Mouse (Mus musculus): ENCODE measurements around the gene C1qc. TPM values are rescaled to one million over a fixed set of nuclear protein-coding genes. Genes with fewer than 3 reads are reported as not detected.
A peak's percentile ranks its signal among the peaks of the same experiment; 100 is the strongest.

The C1qc gene
- polyA plus RNA-seq, 1 experiment from 2014 or later: 20.7 TPM

DNA sequence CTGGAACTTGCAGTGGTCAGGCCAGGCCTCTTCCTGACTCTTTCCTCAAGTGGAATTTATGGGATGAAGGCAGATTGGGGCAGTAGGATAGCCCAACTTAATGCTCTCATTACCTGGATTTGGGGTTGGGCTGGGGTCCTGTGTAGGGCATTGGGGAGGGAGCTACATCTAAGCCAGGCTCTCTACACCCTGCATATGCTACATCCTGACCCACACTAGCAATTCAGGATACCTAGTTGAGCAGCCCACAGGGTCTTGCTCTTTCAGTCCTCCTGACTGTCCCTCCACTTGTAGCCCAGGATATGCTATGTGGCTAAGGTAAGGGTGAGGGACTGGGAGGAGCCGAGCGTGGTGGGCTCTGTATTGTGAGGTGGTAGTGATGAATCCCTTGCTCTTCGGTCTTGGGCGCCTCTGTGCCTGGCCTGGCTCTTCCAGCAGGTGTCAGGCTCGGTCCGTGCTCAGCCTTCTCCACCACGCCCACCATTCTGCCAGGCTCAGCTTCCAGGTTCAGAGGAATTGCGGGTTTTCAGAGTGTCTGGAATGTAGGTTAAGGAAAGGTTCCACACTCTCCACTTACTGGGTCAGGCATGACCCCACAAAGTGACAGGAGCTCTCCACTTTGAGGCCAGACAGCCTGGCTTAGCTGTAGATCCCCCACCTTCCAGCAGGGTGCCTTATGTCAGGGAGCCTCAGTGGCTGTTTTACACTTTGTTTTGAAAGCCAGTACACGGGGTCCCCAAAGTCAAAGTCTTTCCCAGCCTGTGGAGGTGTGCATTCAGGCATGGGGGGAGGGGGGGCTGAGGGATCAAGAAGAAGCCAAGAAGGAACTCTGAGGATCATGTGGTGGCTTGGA is 1.1 kb upstream of the C1qc start:
- Histone ChIP-seq H3K9me3 (no peaks in the 10 kb centered on the region), H3K36me3 (no peaks in the 10 kb centered on the region), H3K4me3 (no peak overlapping the region), H3K27ac (replicated peaks) (no peak overlapping the region), H3K4me2 (replicated peaks) (no peak overlapping the region), H3K27me3 (peaks cover 26% of the 10 kb centered on the region; the same call in 1 of the 2 replicates), H3K9ac (replicated peaks) (no peak overlapping the region), H3K4me1 (0 out of 2 replicates have a peak, but pooled peaks cover 6% of the 10 kb centered on the region)
- ATAC-seq (replicated peaks): peak; percentile 84
- WGBS: 5% methylated on average over 9 of the region's 9 CpGs

DNA sequence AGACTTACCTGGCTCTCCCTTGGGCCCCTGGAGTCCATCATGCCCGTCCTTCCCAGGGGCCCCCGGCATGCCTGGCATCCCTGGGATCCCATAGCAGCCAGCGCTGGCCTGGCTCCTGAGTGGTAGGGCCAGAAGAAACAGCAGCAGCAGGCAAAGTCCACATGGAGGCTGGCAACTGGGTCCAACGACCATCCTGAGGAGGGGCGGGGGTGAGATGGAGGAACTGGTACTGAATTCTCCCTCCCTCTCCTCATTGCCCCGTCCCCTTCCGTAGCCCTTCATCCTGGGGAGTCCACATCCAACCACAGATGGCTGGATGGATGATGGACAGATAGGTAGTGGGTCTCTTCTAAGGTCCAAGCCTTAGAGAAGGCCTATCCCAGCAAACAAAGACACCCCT is 494 bp downstream of the C1qc start:
- Histone ChIP-seq H3K9ac (replicated peaks) (no peak overlapping the region), H3K4me1 (0 out of 2 replicates have a peak, but pooled peaks cover 6% of the 10 kb centered on the region), H3K9me3 (no peaks in the 10 kb centered on the region), H3K27me3 (peaks cover 25% of the 10 kb centered on the region; the same call in 1 of the 2 replicates), H3K27ac (replicated peaks) (no peak overlapping the region), H3K36me3 (no peaks in the 10 kb centered on the region), H3K4me3 (no peak overlapping the region), H3K4me2 (replicated peaks) (no peak overlapping the region)
- 62% methylated on average over 7 of the region's 7 CpGs for WGBS
- no peak for ATAC-seq (replicated peaks)

DNA sequence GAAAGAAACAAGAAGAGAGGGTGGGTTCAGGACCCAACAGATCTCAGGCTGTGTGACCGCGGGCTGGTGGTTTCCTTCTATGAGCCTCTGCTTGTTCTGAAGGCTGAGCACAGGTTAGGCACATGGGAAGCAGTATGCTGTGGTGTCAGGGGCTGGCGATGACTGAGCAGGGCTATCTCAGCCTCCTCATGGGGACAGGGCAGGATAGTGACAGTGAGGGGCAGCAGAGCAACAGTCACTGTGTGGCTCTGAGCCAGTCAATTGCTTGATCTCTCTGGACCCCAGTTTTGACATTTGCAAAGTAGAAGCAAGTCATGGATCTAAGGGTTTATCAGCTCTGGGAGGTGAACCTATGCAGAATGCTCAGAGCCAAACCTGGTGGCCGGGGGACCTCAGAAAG is 1.8 kb downstream of the C1qc start:
- Histone ChIP-seq H3K36me3 (no peaks in the 10 kb centered on the region), H3K4me3 (no peak overlapping the region), H3K4me1 (0 out of 2 replicates have a peak, but pooled peaks cover 5% of the 10 kb centered on the region), H3K9me3 (no peaks in the 10 kb centered on the region), H3K27me3 (peaks cover 13% of the 10 kb centered on the region; the same call in 1 of the 2 replicates), H3K27ac (replicated peaks) (no peak overlapping the region), H3K4me2 (replicated peaks) (no peak overlapping the region), H3K9ac (replicated peaks) (no peak overlapping the region)
- ATAC-seq (replicated peaks): no peak
- 90% methylated on average over 4 of the region's 4 CpGs for WGBS

- peaks cover 4% of the 10 kb centered on the region; the same call in 1 of the 2 replicates for H3K27me3 ChIP-seq
Measured at GRCm38 (mm10) chr4:136889981-136890380, 2.9 kb downstream of the C1qc start.

DNA sequence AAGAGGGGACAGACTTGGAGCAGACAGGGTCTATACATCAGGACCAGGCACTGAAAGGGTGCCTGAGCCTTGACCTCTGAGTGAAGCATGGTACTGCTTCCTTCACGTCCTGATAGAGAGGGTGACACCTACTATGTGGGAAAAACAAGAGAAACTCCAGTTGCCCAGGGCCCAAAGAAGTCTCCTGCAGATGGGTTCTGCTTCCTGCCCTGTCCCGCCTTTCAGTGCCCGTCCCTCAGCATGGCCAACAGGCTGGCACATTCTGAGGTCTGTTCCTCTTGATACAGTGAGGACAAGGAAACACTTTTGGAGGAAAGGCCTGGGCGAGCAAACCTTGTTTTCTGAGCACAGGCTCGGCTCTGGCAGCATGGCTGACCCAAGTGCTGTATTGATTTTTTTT is 5.2 kb downstream of the C1qc start:
- H3K4me3 ChIP-seq: no peak overlapping the region
- no peaks in the 10 kb centered on the region for H3K9me3 ChIP-seq
- no peak overlapping the region for H3K9ac ChIP-seq (replicated peaks)
- no peaks in the 10 kb centered on the region for H3K4me1 ChIP-seq
- H3K27me3 ChIP-seq: no peaks in the 10 kb centered on the region; the same call in 1 of the 2 replicates
- WGBS: 79% methylated on average over 5 of the region's 5 CpGs
- no peak overlapping the region for H3K27ac ChIP-seq (replicated peaks)
- H3K4me2 ChIP-seq (replicated peaks): no peak overlapping the region
- H3K36me3 ChIP-seq: no peaks in the 10 kb centered on the region
- no peak for ATAC-seq (replicated peaks)

More at GRCm38 (mm10) chr4:136889981-136890380, 2.9 kb downstream of the C1qc start:
- Histone ChIP-seq H3K4me1 (no peaks in the 10 kb centered on the region), H3K9me3 (no peaks in the 10 kb centered on the region), H3K4me2 (replicated peaks) (no peak overlapping the region), H3K36me3 (no peaks in the 10 kb centered on the region), H3K4me3 (no peak overlapping the region), H3K27ac (replicated peaks) (no peak overlapping the region), H3K9ac (replicated peaks) (no peak overlapping the region)
- 86% methylated on average over 15 of the region's 15 CpGs for WGBS
- no peak for ATAC-seq (replicated peaks)

DNA sequence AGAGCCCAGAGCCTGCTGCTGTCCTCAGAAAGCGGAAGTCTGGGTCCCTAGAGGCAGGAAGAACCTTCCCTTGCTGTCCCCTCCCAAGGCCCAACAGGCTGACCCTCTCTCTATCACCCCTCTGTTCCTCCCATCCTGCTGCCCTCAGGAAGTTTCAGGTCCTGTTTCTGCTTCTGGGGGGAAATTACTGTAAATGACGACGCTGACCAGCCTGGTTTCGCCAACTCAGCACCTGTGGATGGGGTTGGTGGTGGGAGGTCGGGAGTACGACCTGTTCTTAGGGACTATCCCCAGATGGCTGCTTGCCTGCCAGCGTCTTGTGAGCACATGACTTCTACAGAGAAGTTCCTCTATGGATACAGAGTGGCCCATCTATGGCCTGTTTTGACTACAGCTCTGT is 6.8 kb downstream of the C1qc start, which contains the start of gene C1qb:
Gene C1qb, minus strand, starts transcription at position 87 of the 400 bp plus-strand sequence.
- no peak within 1 kb of the TSS for H3K27ac ChIP-seq (replicated peaks)
- H3K36me3 ChIP-seq: no peaks in the 10 kb centered on the region
- H3K4me1 ChIP-seq: no peaks in the 10 kb centered on the region
- H3K4me2 ChIP-seq (replicated peaks): no peak within 1 kb of the TSS
- no peak for ATAC-seq (replicated peaks)
- no peak within 1 kb of the TSS for H3K4me3 ChIP-seq
- H3K9me3 ChIP-seq: no peaks in the 10 kb centered on the region
- no peak within 1 kb of the TSS for H3K9ac ChIP-seq (replicated peaks)
- H3K27me3 ChIP-seq: no peaks in the 10 kb centered on the region
- WGBS: 79% methylated on average over 7 of the region's 7 CpGs

- H3K27me3 ChIP-seq: no peaks in the 10 kb centered on the region
- H3K9me3 ChIP-seq: no peaks in the 10 kb centered on the region
- no peak for ATAC-seq (replicated peaks)
- WGBS: 28% methylated on average over 5 of the region's 5 CpGs
- H3K4me1 ChIP-seq: no peaks in the 10 kb centered on the region
- H3K4me3 ChIP-seq: no peak overlapping the region
- H3K27ac ChIP-seq (replicated peaks): no peak overlapping the region
- H3K36me3 ChIP-seq: no peaks in the 10 kb centered on the region
- H3K4me2 ChIP-seq (replicated peaks): no peak overlapping the region
- H3K9ac ChIP-seq (replicated peaks): no peak overlapping the region
Measured at GRCm38 (mm10) chr4:136878601-136879000, 14.3 kb downstream of the C1qc start.

DNA sequence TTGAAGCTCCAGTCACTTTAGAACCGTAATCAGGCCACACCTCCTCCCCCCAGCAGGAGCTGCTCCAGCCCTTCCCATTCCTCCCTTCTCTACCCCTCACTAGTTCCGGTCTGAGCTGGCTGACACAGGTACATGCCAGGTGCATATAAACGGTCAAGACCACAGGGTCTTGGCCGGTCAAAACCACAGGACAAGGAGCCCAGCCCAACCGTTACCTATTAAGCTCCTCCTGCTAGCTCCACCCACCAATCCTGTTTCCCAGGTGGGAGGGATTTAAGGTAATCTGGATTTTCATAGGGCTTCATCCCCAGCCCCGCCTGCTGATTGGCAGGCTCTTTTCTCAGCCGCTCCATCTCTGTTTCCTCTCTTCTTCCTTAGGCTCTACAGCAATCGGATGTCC is 14.7 kb downstream of the C1qc start:
- no peak overlapping the region for H3K4me3 ChIP-seq
- no peaks in the 10 kb centered on the region for H3K36me3 ChIP-seq
- no peak overlapping the region for H3K9ac ChIP-seq (replicated peaks)
- no peaks in the 10 kb centered on the region for H3K9me3 ChIP-seq
- no peak overlapping the region for H3K4me2 ChIP-seq (replicated peaks)
- H3K27ac ChIP-seq (replicated peaks): no peak overlapping the region
- ATAC-seq (replicated peaks): no peak
- 49% methylated on average over 8 of the region's 8 CpGs for WGBS
- no peaks in the 10 kb centered on the region for H3K4me1 ChIP-seq
- H3K27me3 ChIP-seq: no peaks in the 10 kb centered on the region

GRCm38 (mm10) chr4:136876971-136877370 is 15.9 kb downstream of the C1qc start:
- 15% methylated on average over 7 of the region's 7 CpGs for WGBS
- Histone ChIP-seq H3K36me3 (no peaks in the 10 kb centered on the region), H3K9me3 (no peaks in the 10 kb centered on the region), H3K4me2 (replicated peaks) (no peak overlapping the region), H3K9ac (replicated peaks) (no peak overlapping the region), H3K27me3 (no peaks in the 10 kb centered on the region), H3K27ac (replicated peaks) (no peak overlapping the region), H3K4me1 (no peaks in the 10 kb centered on the region), H3K4me3 (no peak overlapping the region)
- no peak for ATAC-seq (replicated peaks)

GRCm38 (mm10) chr4:136875012-136875411 is 17.9 kb downstream of the C1qc start:
- Histone ChIP-seq H3K36me3 (no peaks in the 10 kb centered on the region), H3K9ac (replicated peaks) (no peak overlapping the region), H3K4me1 (no peaks in the 10 kb centered on the region), H3K9me3 (no peaks in the 10 kb centered on the region), H3K4me3 (no peak overlapping the region), H3K27me3 (no peaks in the 10 kb centered on the region), H3K4me2 (replicated peaks) (no peak overlapping the region), H3K27ac (replicated peaks) (no peak overlapping the region)
- WGBS: 93% methylated on average over 14 of the region's 14 CpGs
- no peak for ATAC-seq (replicated peaks)

- no peaks in the 10 kb centered on the region for H3K36me3 ChIP-seq
- H3K9me3 ChIP-seq: no peaks in the 10 kb centered on the region
- no peak for ATAC-seq (replicated peaks)
- H3K4me1 ChIP-seq: peaks cover 21% of the 10 kb centered on the region
- H3K9ac ChIP-seq (replicated peaks): no peak overlapping the region
- H3K27me3 ChIP-seq: no peaks in the 10 kb centered on the region
- H3K27ac ChIP-seq (replicated peaks): no peak overlapping the region
- no peak overlapping the region for H3K4me2 ChIP-seq (replicated peaks)
- H3K4me3 ChIP-seq: no peak overlapping the region
- 81% methylated on average over 6 of the region's 6 CpGs for WGBS
Measured at GRCm38 (mm10) chr4:136868371-136868770, 24.5 kb downstream of the C1qc start.

DNA sequence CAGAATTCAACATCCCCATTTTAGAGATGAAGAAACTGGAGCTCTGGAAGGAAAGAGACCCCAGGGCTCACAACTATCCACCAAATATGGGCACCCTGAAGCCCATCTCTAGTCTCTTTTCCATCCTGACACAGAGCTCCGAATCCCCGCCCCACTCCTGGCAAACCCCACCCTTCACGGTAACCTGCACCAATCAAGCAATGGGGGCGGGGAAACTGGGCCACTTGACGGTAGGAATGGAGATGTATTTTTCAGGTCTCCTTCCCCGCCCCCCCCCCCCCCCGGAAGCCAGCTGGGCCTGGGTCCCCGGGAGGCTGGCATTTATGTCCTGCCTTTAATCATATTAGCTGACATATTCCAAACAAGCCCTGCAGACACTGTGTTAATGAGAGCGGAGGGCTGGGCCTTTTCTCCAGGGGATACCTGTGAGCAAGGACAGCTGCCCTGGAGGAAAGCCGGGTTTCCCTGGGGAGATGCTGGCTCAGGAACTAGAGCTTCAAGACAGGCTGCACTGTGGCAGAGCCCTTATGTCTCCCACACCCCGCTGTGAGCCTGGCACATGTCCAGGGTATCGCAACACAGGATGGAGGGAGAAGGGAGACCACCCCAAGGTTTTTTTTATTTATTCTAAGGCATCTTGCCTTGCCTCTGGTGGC is 25.0 kb downstream of the C1qc start:
- Histone ChIP-seq H3K9me3 (no peaks in the 10 kb centered on the region), H3K4me2 (replicated peaks) (0 out of 2 replicates have a peak overlapping the region, but pooled peaks have one; percentile 2), H3K27me3 (no peaks in the 10 kb centered on the region), H3K36me3 (no peaks in the 10 kb centered on the region), H3K4me3 (no peak overlapping the region), H3K4me1 (peaks cover 23% of the 10 kb centered on the region), H3K9ac (replicated peaks) (no peak overlapping the region), H3K27ac (replicated peaks) (no peak overlapping the region)
- ATAC-seq (replicated peaks): peak; percentile 51; the same call in 1 of the 2 replicates
- 13% methylated on average over 11 of the region's 12 CpGs for WGBS

Data from forebrain, embryonic 15.5 days (tissue).